Mouse (Mus musculus): ENCODE data around the gene Spem2.

DNA sequence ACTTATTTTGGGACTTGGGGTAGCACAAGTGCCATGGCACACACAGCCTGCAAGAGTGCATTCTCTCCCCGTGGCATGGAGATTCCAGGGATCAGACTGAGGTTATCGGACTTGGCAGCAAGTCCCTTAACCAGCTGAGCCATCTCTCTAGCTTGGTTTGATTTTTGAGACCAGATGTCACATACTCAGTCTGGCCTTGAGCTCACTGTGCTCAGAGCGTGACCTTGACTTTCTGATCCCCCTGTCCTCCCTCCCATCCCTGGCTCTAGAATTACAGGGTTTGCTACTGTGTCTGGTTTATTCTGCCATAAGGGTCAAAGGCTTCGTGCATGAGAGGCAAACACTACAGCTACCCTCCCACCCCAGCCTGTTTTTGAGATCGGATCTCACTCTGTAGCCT is 28.8 kb downstream of the Spem2 start:
- TF ChIP-seq TAL1 (conservative IDR thresholded peaks at IDR 0.05; ENCODE audit: low read depth, low read length) (no peak), CTCF (IDR thresholded peaks at IDR 0.05; ENCODE audit: low read depth, low read length) (no peak), GATA1 (IDR thresholded peaks at IDR 0.05; ENCODE audit: borderline replicate concordance, low read length) (no peak), GATA2 (IDR thresholded peaks at IDR 0.05; ENCODE audit: borderline replicate concordance, low read depth, low read length) (no peak)

All from G1E (cell line).